Mouse (Mus musculus) hindbrain, embryonic 15.5 days (tissue): ENCODE data around the gene Pithd1. TPM values are rescaled to one million over a fixed set of nuclear protein-coding genes. Genes with fewer than 3 reads are reported as not detected.

Source experiments
- ATAC-seq: fragments of 200-750 bp; cut with Nextera tagmentation; 2 replicates; pipeline ENCODE4 v1.8.0; 2017; ENCODE audit warnings: low read depth, moderate number of reproducible peaks, moderate TSS enrichment; ENCODE audit not compliant: low FRiP score
- H3K27ac ChIP-seq: fragments of 300-500 bp; sonication (generic); replicated peaks from 2 replicates; pipeline ENCODE4 v1.5.1; 2015; ENCODE audit warnings: mild to moderate bottlenecking, inconsistent platforms
- H3K27me3 ChIP-seq: fragments of 300-500 bp; sonication (generic); 2 replicates; pipeline ENCODE4 v1.6.1; 2015; ENCODE audit warnings: control low read depth, inconsistent platforms
- H3K36me3 ChIP-seq: fragments of 300-500 bp; sonication (generic); 2 replicates; pipeline ENCODE4 v1.6.1; 2015; ENCODE audit warnings: control low read depth, inconsistent platforms
- H3K4me1 ChIP-seq: fragments of 300-500 bp; sonication (generic); replicated peaks from 2 replicates; pipeline ENCODE4 v1.6.1; 2015; ENCODE audit warnings: control low read depth, inconsistent platforms
- H3K4me2 ChIP-seq: fragments of 300-500 bp; sonication (generic); 2 replicates; pipeline ENCODE4 v1.6.1; 2015; ENCODE audit warnings: moderate library complexity, mild to moderate bottlenecking, inconsistent platforms
- H3K4me3 ChIP-seq: fragments of 300-500 bp; sonication (generic); 2 replicates; pipeline ENCODE4 v1.5.1; 2015; ENCODE audit warnings: mild to moderate bottlenecking, inconsistent platforms
- H3K9ac ChIP-seq: fragments of 300-500 bp; sonication (generic); 2 replicates; pipeline ENCODE4 v1.6.1; 2015; ENCODE audit warnings: inconsistent platforms
- H3K9me3 ChIP-seq: fragments of 300-500 bp; sonication (generic); 2 replicates; pipeline ENCODE4 v1.6.1; 2016; ENCODE audit warnings: control low read depth, inconsistent platforms
- WGBS: fragments of 180-500 bp; shearing (Covaris S2); methylation state at CpG from one replicate; pipeline ENCODE4 v1.1.7; 2015; 5-methylcytosine and 5-hydroxymethylcytosine counted together
- polyA plus RNA-seq: library from polyadenylated mRNA; unstranded; fragments of >200 nt; fragmentation: Nextera tagmentation; extraction: Ambion mirVana; gene quantifications from 2 replicates; pipeline ENCODE4 v1.2.1, GENCODE M21; 2015

The Pithd1 gene
- polyA plus RNA-seq, 1 experiment from 2014 or later: 63.6 TPM

- Histone ChIP-seq H3K4me2 (no peak overlapping the region), H3K36me3 (peaks cover 23% of the 10 kb centered on the region)
- WGBS: 85% methylated on average over 7 of the region's 7 CpGs
Measured at GRCm38 (mm10) chr4:135938858-135939257, 48.2 kb downstream of the Pithd1 start.

DNA sequence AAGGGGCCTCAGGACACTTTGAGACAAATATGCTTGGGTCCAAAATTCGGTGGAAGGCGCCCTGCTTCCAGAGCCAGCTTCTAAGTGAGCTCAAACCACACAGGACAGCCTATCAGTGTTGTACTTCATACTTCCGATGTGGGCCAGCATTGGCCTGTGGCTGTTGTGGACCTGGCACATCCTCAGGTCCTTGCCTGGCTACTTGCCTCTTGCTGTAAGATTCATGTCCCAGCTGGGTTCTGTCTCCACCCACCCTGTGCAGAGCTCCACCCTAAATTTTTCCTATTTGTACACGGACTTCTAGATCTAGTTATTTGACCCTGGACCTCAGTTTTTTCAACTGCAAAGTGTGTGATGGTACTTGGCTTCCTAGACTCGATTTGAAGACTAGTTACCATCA is 51.6 kb downstream of the Pithd1 start:
- Histone ChIP-seq H3K9me3 (no peaks in the 10 kb centered on the region), H3K27me3 (no peaks in the 10 kb centered on the region), H3K4me3 (no peak overlapping the region), H3K4me2 (no peak overlapping the region), H3K36me3 (peaks cover 26% of the 10 kb centered on the region), H3K27ac (no peak overlapping the region), H3K9ac (no peak overlapping the region), H3K4me1 (no peaks in the 10 kb centered on the region)
- 61% methylated on average over 5 of the region's 5 CpGs for WGBS
- no peak for ATAC-seq

More at GRCm38 (mm10) chr4:135938858-135939257, 48.2 kb downstream of the Pithd1 start:
- no peak for ATAC-seq
- Histone ChIP-seq H3K9ac (no peak overlapping the region), H3K4me1 (no peaks in the 10 kb centered on the region), H3K9me3 (no peaks in the 10 kb centered on the region), H3K27ac (no peak overlapping the region), H3K27me3 (no peaks in the 10 kb centered on the region), H3K4me3 (no peak overlapping the region)

DNA sequence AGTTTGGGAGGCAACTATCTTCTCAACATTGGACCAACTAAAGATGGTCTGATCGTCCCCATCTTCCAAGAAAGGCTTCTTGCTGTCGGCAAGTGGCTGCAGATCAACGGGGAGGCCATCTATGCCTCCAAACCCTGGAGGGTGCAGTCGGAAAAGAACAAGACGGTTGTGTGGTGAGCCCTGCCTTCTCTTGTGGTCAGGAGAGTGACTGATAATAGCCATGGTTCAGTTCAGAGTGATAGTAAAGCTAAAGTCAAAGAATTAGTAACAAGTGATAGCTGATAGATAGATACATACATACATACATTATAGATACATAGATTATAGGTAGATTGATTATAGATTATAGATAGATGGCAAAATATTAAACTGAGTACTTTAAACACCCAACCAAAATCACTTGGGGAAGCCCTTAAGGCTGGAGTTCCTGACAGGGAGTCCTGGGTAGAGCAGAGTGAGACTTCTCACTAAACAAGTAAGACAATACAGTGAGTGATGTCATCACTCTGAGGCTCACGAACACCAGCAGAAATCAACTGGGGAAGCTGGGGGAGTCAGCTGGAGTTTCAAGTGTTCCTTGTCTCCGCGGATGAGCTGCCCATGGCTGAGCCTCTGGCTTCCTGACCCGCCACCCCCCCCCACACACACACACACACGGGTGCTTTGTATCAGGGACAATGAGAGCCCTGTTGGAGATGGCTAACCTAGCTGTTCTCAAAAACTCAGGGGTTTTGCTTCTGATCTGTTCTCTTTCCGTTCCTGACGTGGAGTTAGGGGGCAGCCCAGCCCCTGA is 52.2 kb downstream of the Pithd1 start:
- 44% methylated on average over 12 of the region's 12 CpGs for WGBS
- Histone ChIP-seq H3K4me1 (no peaks in the 10 kb centered on the region), H3K9me3 (no peaks in the 10 kb centered on the region), H3K4me2 (no peak overlapping the region), H3K36me3 (peaks cover 24% of the 10 kb centered on the region), H3K27ac (no peak overlapping the region), H3K9ac (no peak overlapping the region), H3K27me3 (no peaks in the 10 kb centered on the region), H3K4me3 (no peak overlapping the region)
- ATAC-seq: no peak

GRCm38 (mm10) chr4:135931832-135932231 is 55.2 kb downstream of the Pithd1 start:
- Histone ChIP-seq H3K4me1 (no peaks in the 10 kb centered on the region), H3K9me3 (no peaks in the 10 kb centered on the region), H3K27ac (no peak overlapping the region), H3K9ac (no peak overlapping the region), H3K4me3 (no peak overlapping the region), H3K36me3 (peaks cover 16% of the 10 kb centered on the region; the same call in 1 of the 2 replicates), H3K4me2 (no peak overlapping the region), H3K27me3 (no peaks in the 10 kb centered on the region)
- 70% methylated on average over 5 of the region's 5 CpGs for WGBS
- no peak for ATAC-seq

- no peak for ATAC-seq
- Histone ChIP-seq H3K4me2 (no peak overlapping the region), H3K27me3 (no peaks in the 10 kb centered on the region), H3K4me3 (no peak overlapping the region), H3K4me1 (no peaks in the 10 kb centered on the region), H3K27ac (no peak overlapping the region), H3K9me3 (no peaks in the 10 kb centered on the region), H3K9ac (no peak overlapping the region), H3K36me3 (peaks cover 18% of the 10 kb centered on the region; the same call in 1 of the 2 replicates)
- WGBS: 96% methylated on average over 8 of the region's 8 CpGs
Measured at GRCm38 (mm10) chr4:135930239-135930638, 56.8 kb downstream of the Pithd1 start.

DNA sequence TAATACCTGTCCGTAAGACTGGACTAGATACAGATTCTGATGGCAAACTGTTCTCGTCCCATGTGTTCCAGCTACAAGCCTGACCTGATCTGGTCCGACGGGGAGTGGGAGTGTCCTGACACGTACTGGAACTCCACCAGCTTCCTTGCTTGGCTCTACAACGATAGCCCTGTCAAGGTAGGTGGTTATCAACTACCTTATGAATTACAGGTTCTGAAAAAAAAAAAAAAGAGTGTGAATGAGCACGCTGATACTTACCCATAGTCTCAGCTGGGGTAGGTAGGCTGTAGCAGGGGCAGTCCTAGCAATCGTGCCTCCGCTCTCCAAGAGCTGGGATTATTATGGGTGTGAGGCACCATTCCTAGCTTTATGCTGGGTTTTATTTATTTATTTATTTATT is 57.2 kb downstream of the Pithd1 start:
- peaks cover 18% of the 10 kb centered on the region; the same call in 1 of the 2 replicates for H3K36me3 ChIP-seq
- no peaks in the 10 kb centered on the region for H3K27me3 ChIP-seq
- H3K4me2 ChIP-seq: no peak overlapping the region
- no peak for ATAC-seq
- no peak overlapping the region for H3K9ac ChIP-seq
- 93% methylated on average over 9 of the region's 9 CpGs for WGBS
- H3K9me3 ChIP-seq: no peaks in the 10 kb centered on the region
- H3K27ac ChIP-seq: no peak overlapping the region
- H3K4me3 ChIP-seq: no peak overlapping the region
- no peaks in the 10 kb centered on the region for H3K4me1 ChIP-seq

DNA sequence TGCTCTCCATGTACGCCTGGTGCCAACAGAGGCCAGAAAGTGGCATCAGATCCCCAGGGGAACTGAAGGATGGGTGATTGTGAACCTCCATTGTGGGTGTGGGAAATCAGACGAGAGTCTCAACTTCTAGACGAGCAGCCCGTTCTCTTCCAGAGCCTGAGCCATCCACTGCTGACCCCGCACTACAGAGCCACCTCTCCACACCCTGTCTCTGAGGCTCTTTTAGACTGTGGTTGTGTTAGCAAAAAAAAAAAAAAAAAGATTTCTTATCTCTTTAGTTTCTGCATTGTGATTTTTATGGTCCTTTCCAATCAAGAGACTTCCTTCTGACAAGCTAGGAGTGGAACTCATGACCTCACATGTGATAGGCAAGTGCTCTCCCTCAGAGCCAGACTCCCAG is 57.7 kb downstream of the Pithd1 start:
- 89% methylated on average over 5 of the region's 5 CpGs for WGBS
- ATAC-seq: no peak
- Histone ChIP-seq H3K4me3 (no peak overlapping the region), H3K9me3 (no peaks in the 10 kb centered on the region), H3K4me1 (no peaks in the 10 kb centered on the region), H3K27ac (no peak overlapping the region), H3K36me3 (peaks cover 18% of the 10 kb centered on the region; the same call in 1 of the 2 replicates), H3K27me3 (no peaks in the 10 kb centered on the region), H3K9ac (no peak overlapping the region), H3K4me2 (no peak overlapping the region)

- H3K4me1 ChIP-seq: no peaks in the 10 kb centered on the region
- no peak for ATAC-seq
- 0 out of 2 replicates have a peak, but pooled peaks cover 8% of the 10 kb centered on the region for H3K36me3 ChIP-seq
- H3K27ac ChIP-seq: no peak overlapping the region
- H3K4me3 ChIP-seq: no peak overlapping the region
- 84% methylated on average over 9 of the region's 9 CpGs for WGBS
- H3K9ac ChIP-seq: no peak overlapping the region
- no peaks in the 10 kb centered on the region for H3K9me3 ChIP-seq
- no peak overlapping the region for H3K4me2 ChIP-seq
- H3K27me3 ChIP-seq: no peaks in the 10 kb centered on the region
Measured at GRCm38 (mm10) chr4:135928376-135928775, 58.7 kb downstream of the Pithd1 start.

DNA sequence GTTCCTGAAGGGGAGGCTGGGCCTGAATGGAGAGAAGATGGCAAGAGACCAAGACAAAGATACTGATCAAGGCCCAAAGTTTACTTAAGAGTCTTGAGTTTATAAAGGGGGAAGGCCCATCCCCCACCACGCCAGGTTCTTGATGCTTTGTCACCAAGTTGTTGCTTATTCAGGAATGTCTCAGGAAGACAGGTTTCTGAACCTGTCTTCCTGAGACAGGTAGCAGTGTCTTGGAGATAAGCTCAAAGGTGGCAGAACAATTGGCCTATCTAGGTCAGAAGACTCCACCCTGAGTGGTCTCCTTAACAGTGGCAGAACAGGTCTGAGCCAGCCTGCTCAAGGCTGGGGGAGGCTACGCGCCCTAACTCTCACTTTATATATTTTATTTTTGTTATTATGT is 60.2 kb downstream of the Pithd1 start:
- no peaks in the 10 kb centered on the region for H3K9me3 ChIP-seq
- H3K4me3 ChIP-seq: no peak overlapping the region
- no peak overlapping the region for H3K9ac ChIP-seq
- H3K27ac ChIP-seq: no peak overlapping the region
- H3K4me2 ChIP-seq: no peak overlapping the region
- no peaks in the 10 kb centered on the region for H3K27me3 ChIP-seq
- 99% methylated on average over 3 of the region's 3 CpGs for WGBS
- ATAC-seq: no peak
- peaks cover 9% of the 10 kb centered on the region for H3K4me1 ChIP-seq
- 0 out of 2 replicates have a peak, but pooled peaks cover 6% of the 10 kb centered on the region for H3K36me3 ChIP-seq

DNA sequence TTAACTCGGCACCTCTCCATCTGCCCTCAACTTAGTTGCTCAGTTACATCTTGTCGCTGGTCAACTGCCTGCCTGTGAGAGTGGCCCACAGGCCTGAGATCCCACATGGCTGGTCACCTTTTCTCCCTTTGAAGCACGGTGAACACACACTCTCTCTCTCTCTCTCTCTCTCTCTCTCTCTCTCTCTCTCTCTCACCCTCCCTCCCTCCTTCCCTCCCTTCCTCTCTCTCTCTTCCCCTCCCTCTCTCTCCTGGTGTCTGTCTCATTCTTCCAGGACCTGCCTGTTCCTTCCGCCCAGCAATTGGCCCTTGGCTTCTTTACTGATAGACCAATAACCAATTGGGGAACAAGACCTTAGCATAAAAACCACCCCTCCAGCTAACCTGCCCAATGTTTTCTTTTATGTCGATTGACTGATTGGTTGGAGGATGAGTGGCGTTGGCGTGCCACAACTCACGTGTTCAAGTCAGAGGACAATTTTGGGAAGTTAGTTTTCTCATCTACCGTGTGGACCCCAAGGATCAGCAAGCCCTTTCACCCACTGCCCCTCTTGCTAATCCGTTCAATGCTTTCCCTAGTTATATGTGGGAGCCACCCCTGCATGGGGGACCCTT is 60.8 kb downstream of the Pithd1 start:
- Histone ChIP-seq H3K4me1 (peaks cover 14% of the 10 kb centered on the region), H3K9ac (no peak overlapping the region), H3K27ac (no peak overlapping the region), H3K9me3 (no peaks in the 10 kb centered on the region), H3K4me2 (no peak overlapping the region), H3K36me3 (0 out of 2 replicates have a peak, but pooled peaks cover 6% of the 10 kb centered on the region), H3K4me3 (no peak overlapping the region), H3K27me3 (no peaks in the 10 kb centered on the region)
- no peak for ATAC-seq
- 91% methylated on average over 10 of the region's 10 CpGs for WGBS
